Mouse (Mus musculus): ENCODE data around the gene Dok7. TPM values are rescaled to one million over a fixed set of nuclear protein-coding genes. Genes with fewer than 3 reads are reported as not detected.

The Dok7 gene
- polyA plus RNA-seq, 1 experiment from 2014 or later = 0.35 TPM

DNA sequence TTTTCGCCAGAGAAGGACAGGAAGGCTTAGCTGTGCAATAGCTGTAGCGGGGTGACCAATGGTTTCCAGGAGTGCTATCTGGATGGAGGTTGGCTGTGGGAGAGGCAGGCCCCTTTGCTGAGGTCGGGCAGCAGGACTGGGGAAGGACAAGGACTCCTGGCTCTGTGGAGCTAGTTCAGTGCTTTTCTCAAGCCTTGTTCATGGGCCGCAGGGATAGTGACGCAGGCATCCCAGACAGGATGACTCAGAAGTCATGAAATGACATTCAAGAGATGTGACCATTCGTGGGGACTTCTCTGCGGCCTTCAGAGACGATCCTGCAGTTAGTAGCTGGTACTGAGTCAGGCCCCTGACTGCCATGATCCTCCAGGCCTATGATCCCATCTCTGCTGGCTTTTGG is 13.7 kb downstream of the Dok7 start:
- Histone ChIP-seq H3K36me3 (replicated peaks) (no peaks in the 10 kb centered on the region), H3K4me1 (no peaks in the 10 kb centered on the region; the same call in 1 of the 2 replicates), H3K9me3 (no peaks in the 10 kb centered on the region), H3K27me3 (replicated peaks; ENCODE audit: low read depth, poor library complexity, severe bottlenecking) (no peaks in the 10 kb centered on the region), H3K4me3 (no peak overlapping the region), H3K27ac (replicated peaks) (no peak overlapping the region)
- WGBS = 86% methylated on average over 8 of the region's 8 CpGs
- no peak for DNase-seq (ENCODE audit: low spot score)

GRCm38 (mm10) chr5:35070953-35071352 is 14.4 kb downstream of the Dok7 start:
- H3K4me1 ChIP-seq = peaks cover 3% of the 10 kb centered on the region; the same call in 1 of the 2 replicates
- DNase-seq (ENCODE audit: low spot score) = no peak
- no peaks in the 10 kb centered on the region for H3K27me3 ChIP-seq (replicated peaks; ENCODE audit: low read depth, poor library complexity, severe bottlenecking)
- H3K27ac ChIP-seq (replicated peaks) = no peak overlapping the region
- H3K9me3 ChIP-seq = no peaks in the 10 kb centered on the region
- H3K36me3 ChIP-seq (replicated peaks) = no peaks in the 10 kb centered on the region
- WGBS = 68% methylated on average over 7 of the region's 7 CpGs
- H3K4me3 ChIP-seq = no peak overlapping the region

DNA sequence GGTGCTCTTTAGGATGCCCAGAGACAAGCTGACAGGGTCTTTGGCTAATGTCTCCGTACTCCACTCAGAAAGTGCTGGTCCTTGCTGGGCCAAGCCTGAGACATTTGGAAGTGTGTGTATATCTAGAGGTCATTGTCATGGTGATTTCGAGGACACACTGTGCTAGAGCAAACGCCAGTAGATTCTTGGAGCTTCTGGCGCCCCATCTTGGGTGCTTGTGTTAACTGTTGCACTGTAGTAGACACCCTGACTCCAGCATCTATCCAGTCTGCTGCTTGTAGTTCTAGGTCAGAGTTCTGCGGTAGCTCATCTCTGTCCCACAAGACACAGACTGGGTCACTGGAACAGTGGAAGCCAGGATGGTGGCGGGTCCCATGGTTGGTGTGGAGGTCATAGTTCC is 15.3 kb downstream of the Dok7 start:
- 93% methylated on average over 6 of the region's 6 CpGs for WGBS
- no peaks in the 10 kb centered on the region for H3K36me3 ChIP-seq (replicated peaks)

GRCm38 (mm10) chr5:35073235-35073634 is 16.7 kb downstream of the Dok7 start:
- 86% methylated on average over 11 of the region's 11 CpGs for WGBS
- no peak for DNase-seq (ENCODE audit: low spot score)
- Histone ChIP-seq H3K9me3 (no peaks in the 10 kb centered on the region), H3K4me1 (peaks cover 7% of the 10 kb centered on the region; the same call in 1 of the 2 replicates), H3K4me3 (no peak overlapping the region), H3K27ac (replicated peaks) (0 out of 2 replicates have a peak overlapping the region, but pooled peaks have one; percentile 6), H3K36me3 (replicated peaks) (no peaks in the 10 kb centered on the region), H3K27me3 (replicated peaks; ENCODE audit: low read depth, poor library complexity, severe bottlenecking) (peaks cover 9% of the 10 kb centered on the region)

More for the DNA sequence above, 15.3 kb downstream of the Dok7 start:
- Histone ChIP-seq H3K4me1 (peaks cover 7% of the 10 kb centered on the region; the same call in 1 of the 2 replicates), H3K9me3 (no peaks in the 10 kb centered on the region), H3K4me3 (no peak overlapping the region), H3K27me3 (replicated peaks; ENCODE audit: low read depth, poor library complexity, severe bottlenecking) (no peaks in the 10 kb centered on the region), H3K27ac (replicated peaks) (no peak overlapping the region)
- DNase-seq (ENCODE audit: low spot score) = no peak

DNA sequence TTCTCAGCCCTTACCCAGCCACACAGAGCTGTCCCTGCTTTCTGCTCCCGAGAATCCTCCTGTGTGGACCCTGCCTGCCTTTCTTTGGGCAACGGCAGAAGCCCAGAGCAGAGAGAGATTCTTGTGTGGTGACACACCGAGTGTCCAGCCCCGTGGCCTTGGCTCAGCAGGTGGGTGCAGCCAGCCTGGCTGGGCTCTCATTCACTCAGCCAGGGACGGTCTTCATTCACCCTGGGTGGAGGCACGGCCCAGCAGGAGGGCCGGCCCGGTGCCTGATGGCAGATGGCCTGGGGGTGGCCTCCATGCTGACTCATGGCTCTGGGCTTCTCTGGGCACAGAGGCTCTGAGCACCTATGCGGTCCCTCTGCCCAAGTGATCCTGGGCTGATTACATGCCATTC is 17.4 kb downstream of the Dok7 start:
- H3K27me3 ChIP-seq (replicated peaks; ENCODE audit: low read depth, poor library complexity, severe bottlenecking) = peaks cover 16% of the 10 kb centered on the region
- 76% methylated on average over 9 of the region's 9 CpGs for WGBS
- H3K36me3 ChIP-seq (replicated peaks) = no peaks in the 10 kb centered on the region
- H3K27ac ChIP-seq (replicated peaks) = no peak overlapping the region
- H3K4me3 ChIP-seq = no peak overlapping the region
- no peaks in the 10 kb centered on the region for H3K9me3 ChIP-seq
- no peak for DNase-seq (ENCODE audit: low spot score)
- H3K4me1 ChIP-seq = peaks cover 8% of the 10 kb centered on the region

GRCm38 (mm10) chr5:35076369-35076768 is 19.8 kb downstream of the Dok7 start:
- H3K36me3 ChIP-seq (replicated peaks) = no peaks in the 10 kb centered on the region
- H3K27me3 ChIP-seq (replicated peaks; ENCODE audit: low read depth, poor library complexity, severe bottlenecking) = peaks cover 38% of the 10 kb centered on the region
- H3K4me3 ChIP-seq = no peak overlapping the region
- H3K4me1 ChIP-seq = peaks cover 30% of the 10 kb centered on the region
- 86% methylated on average over 1 of the region's 1 CpGs for WGBS
- no peaks in the 10 kb centered on the region for H3K9me3 ChIP-seq
- DNase-seq (ENCODE audit: low spot score) = no peak
- no peak overlapping the region for H3K27ac ChIP-seq (replicated peaks)

DNA sequence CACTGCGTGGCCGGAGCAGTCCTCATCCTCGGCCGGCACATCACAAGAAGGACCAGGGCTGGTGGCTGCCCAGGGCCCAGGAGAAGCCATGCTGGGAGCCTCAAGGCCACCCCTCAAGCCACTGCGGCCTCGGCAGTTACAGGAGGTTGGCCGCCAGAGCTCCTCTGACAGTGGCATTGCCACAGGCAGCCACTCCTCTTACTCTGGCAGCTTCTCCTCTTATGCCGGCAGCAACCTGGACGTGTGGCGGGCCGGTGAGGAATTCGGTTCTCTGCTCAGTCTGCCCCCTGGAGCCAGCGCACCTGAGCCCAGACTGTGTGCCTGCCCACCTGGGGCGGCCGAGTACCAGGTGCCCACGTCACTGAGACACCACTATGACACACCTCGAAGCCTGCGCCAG is 22.5 kb downstream of the Dok7 start:
- no peak for DNase-seq (ENCODE audit: low spot score)
- peaks cover 38% of the 10 kb centered on the region for H3K27me3 ChIP-seq (replicated peaks; ENCODE audit: low read depth, poor library complexity, severe bottlenecking)
- no peaks in the 10 kb centered on the region for H3K36me3 ChIP-seq (replicated peaks)
- peaks cover 30% of the 10 kb centered on the region for H3K4me1 ChIP-seq
- 0 out of 2 replicates have a peak overlapping the region, but pooled peaks have one; percentile 2 for H3K4me3 ChIP-seq
- WGBS = 23% methylated on average over 18 of the region's 18 CpGs
- no peak overlapping the region for H3K27ac ChIP-seq (replicated peaks)
- H3K9me3 ChIP-seq = no peaks in the 10 kb centered on the region

- Histone ChIP-seq H3K27ac (replicated peaks) (no peak overlapping the region), H3K36me3 (replicated peaks) (no peaks in the 10 kb centered on the region), H3K4me1 (peaks cover 13% of the 10 kb centered on the region), H3K9me3 (no peaks in the 10 kb centered on the region), H3K27me3 (replicated peaks; ENCODE audit: low read depth, poor library complexity, severe bottlenecking) (peaks cover 13% of the 10 kb centered on the region), H3K4me3 (no peak overlapping the region)
- DNase-seq (ENCODE audit: low spot score) = no peak
- WGBS = 80% methylated on average over 3 of the region's 3 CpGs
These were observed 28.3 kb downstream of the Dok7 start for GRCm38 (mm10) chr5:35084913-35085312.

- 70% methylated on average over 9 of the region's 9 CpGs for WGBS
- Histone ChIP-seq H3K4me3 (no peak overlapping the region), H3K27ac (replicated peaks) (no peak overlapping the region), H3K9me3 (no peaks in the 10 kb centered on the region), H3K27me3 (replicated peaks; ENCODE audit: low read depth, poor library complexity, severe bottlenecking) (no peaks in the 10 kb centered on the region), H3K4me1 (no peaks in the 10 kb centered on the region), H3K36me3 (replicated peaks) (peaks cover 33% of the 10 kb centered on the region)
- DNase-seq (ENCODE audit: low spot score) = peak; percentile 79
These were observed 32.4 kb downstream of the Dok7 start for GRCm38 (mm10) chr5:35088785-35089613.

GRCm38 (mm10) chr5:35089614-35089963 is 33.0 kb downstream of the Dok7 start:
- H3K9me3 ChIP-seq = no peaks in the 10 kb centered on the region
- no peak overlapping the region for H3K4me3 ChIP-seq
- DNase-seq (ENCODE audit: low spot score) = no peak
- peaks cover 37% of the 10 kb centered on the region for H3K36me3 ChIP-seq (replicated peaks)
- 76% methylated on average over 5 of the region's 5 CpGs for WGBS
- H3K27me3 ChIP-seq (replicated peaks; ENCODE audit: low read depth, poor library complexity, severe bottlenecking) = no peaks in the 10 kb centered on the region
- H3K27ac ChIP-seq (replicated peaks) = no peak overlapping the region
- H3K4me1 ChIP-seq = no peaks in the 10 kb centered on the region

- H3K27me3 ChIP-seq (replicated peaks; ENCODE audit: low read depth, poor library complexity, severe bottlenecking) = no peaks in the 10 kb centered on the region
- no peak overlapping the region for H3K27ac ChIP-seq (replicated peaks)
- H3K4me1 ChIP-seq = no peaks in the 10 kb centered on the region
- no peaks in the 10 kb centered on the region for H3K9me3 ChIP-seq
- no peak overlapping the region for H3K4me3 ChIP-seq
- DNase-seq (ENCODE audit: low spot score) = no peak
- peaks cover 58% of the 10 kb centered on the region for H3K36me3 ChIP-seq (replicated peaks)
- 86% methylated on average over 3 of the region's 3 CpGs for whole genome bisulfite sequencing
These were observed 35.1 kb downstream of the Dok7 start for GRCm38 (mm10) chr5:35091636-35092035.

DNA sequence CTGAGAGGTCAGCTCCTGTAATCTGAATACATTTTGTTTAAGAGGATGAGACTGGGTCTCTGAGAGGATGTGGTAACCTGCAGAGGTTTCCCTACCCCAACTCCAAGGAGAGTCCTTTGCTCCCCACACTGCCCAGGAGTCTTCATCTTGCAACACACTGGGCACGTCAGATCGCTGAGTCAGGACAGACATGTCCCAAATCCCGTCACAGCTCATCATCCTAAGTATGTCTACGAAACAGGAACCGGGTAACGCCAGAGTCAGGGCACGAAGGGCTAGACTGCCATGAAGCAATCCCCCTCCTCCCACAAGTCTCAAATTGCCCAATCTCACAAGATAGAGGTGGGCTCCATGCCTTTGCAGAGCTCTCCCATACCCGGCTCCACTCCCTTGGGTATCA is 46.5 kb downstream of the Dok7 start:
- H3K4me1 ChIP-seq = peaks cover 30% of the 10 kb centered on the region
- no peak for DNase-seq (ENCODE audit: low spot score)
- no peak overlapping the region for H3K27ac ChIP-seq (replicated peaks)
- H3K4me3 ChIP-seq = no peak overlapping the region
- H3K27me3 ChIP-seq (replicated peaks; ENCODE audit: low read depth, poor library complexity, severe bottlenecking) = peaks cover 6% of the 10 kb centered on the region; the same call in 1 of the 2 replicates
- H3K9me3 ChIP-seq = no peaks in the 10 kb centered on the region
- WGBS = 86% methylated on average over 8 of the region's 8 CpGs
- H3K36me3 ChIP-seq (replicated peaks) = peaks cover 46% of the 10 kb centered on the region

DNA sequence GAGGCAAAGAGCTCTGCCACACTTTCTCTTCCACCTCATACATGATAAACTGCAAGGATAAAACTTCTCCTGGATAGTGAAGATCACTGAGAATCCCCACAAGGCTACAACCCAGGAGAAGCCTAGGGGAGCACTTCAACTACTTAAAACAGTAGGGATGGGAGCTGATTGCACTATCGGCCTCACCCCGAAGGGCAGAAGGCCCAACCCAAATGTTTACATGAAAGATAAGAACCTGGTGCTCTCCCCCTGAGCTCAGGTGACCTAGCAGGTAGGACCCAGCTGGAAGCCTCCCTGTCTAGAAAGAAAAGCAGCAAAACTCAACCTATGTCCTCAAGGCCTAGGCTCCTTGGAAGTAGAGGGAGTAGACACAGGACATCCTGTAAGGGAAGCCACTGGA is 47.0 kb downstream of the Dok7 start:
- Histone ChIP-seq H3K9me3 (no peaks in the 10 kb centered on the region), H3K4me1 (peaks cover 30% of the 10 kb centered on the region), H3K27ac (replicated peaks) (no peak overlapping the region), H3K27me3 (replicated peaks; ENCODE audit: low read depth, poor library complexity, severe bottlenecking) (peaks cover 6% of the 10 kb centered on the region; the same call in 1 of the 2 replicates), H3K36me3 (replicated peaks) (peaks cover 41% of the 10 kb centered on the region), H3K4me3 (no peak overlapping the region; the same call in 1 of the 2 replicates)
- WGBS = 65% methylated on average over 2 of the region's 2 CpGs
- no peak for DNase-seq (ENCODE audit: low spot score)
